Mouse (Mus musculus) heart, adult 2 months (tissue): ENCODE measurements at regions not wholly inside any gene's neighbourhood (a gene's known extent, or its start where the extent isn't known, plus 50 kb on each side); places are given as distances from the start of the nearest gene placed in this dataset.

Experiments used
- DNase-seq, 2 experiments: peaks; one replicate each; pipeline ENCODE4 v3.0.0; 2021
- H3K27ac ChIP-seq: fragments of 200-600 bp; 2 replicates; pipeline ENCODE4 v1.8.1; 2022
- H3K27me3 ChIP-seq: fragments of 200-500 bp; 2 replicates; pipeline ENCODE4 v1.6.1; 2012; ENCODE audit warnings: mild to moderate bottlenecking, low read length, inconsistent platforms, mixed read lengths; ENCODE audit not compliant: control insufficient read depth, insufficient read depth
- H3K36me3 ChIP-seq: fragments of 200-500 bp; 2 replicates; pipeline ENCODE4 v1.6.1; 2012; ENCODE audit warnings: low read length, inconsistent platforms; ENCODE audit not compliant: control insufficient read depth, insufficient read depth
- H3K4me1 ChIP-seq: fragments of 200-500 bp; 2 replicates; pipeline ENCODE4 v1.6.1; 2011; ENCODE audit warnings: low read length; ENCODE audit not compliant: control insufficient read depth, insufficient read depth
- H3K4me3 ChIP-seq: fragments of 200-600 bp; 2 replicates; pipeline ENCODE4 v1.8.1; 2022
- H3K79me2 ChIP-seq: fragments of 200-500 bp; replicated peaks from 2 replicates; pipeline ENCODE4 v1.6.1; 2012; ENCODE audit warnings: mild to moderate bottlenecking, inconsistent platforms, low read length, moderate library complexity, mixed read lengths; ENCODE audit not compliant: control insufficient read depth, insufficient read depth
- H3K9ac ChIP-seq: fragments of 200-500 bp; 2 replicates; pipeline ENCODE4 v1.6.1; 2012; ENCODE audit warnings: low read depth, mild to moderate bottlenecking, control low read depth, inconsistent platforms, low read length, mixed read lengths
- CTCF ChIP-seq: fragments of 200-600 bp; IDR thresholded peaks from 2 replicates; pipeline ENCODE4 v1.8.1; 2022; ENCODE audit warnings: antibody characterized with exemption, mild to moderate bottlenecking, moderate library complexity
- EP300 ChIP-seq: fragments of 200-500 bp; IDR thresholded peaks from 2 replicates; pipeline ENCODE4 v1.6.1; 2011; ENCODE audit warnings: low read depth, low read length, control low read depth; ENCODE audit not compliant: insufficient read depth
- POLR2A ChIP-seq: fragments of 200-500 bp; IDR thresholded peaks from 2 replicates; pipeline ENCODE4 v1.6.1; 2011; ENCODE audit warnings: mild to moderate bottlenecking, low read depth, low read length, control low read depth; ENCODE audit not compliant: insufficient read depth
- WGBS: fragments of 180-500 bp; shearing (Covaris S2); methylation state at CpG from one replicate; pipeline ENCODE4 v1.1.7; 2018; 5-methylcytosine and 5-hydroxymethylcytosine counted together
- intact Hi-C: fragments of 180-260 bp; cut with DNase I; formaldehyde crosslinking; loops from one replicate; pipeline ENCODE4 v1.15.1; 2025

DNA sequence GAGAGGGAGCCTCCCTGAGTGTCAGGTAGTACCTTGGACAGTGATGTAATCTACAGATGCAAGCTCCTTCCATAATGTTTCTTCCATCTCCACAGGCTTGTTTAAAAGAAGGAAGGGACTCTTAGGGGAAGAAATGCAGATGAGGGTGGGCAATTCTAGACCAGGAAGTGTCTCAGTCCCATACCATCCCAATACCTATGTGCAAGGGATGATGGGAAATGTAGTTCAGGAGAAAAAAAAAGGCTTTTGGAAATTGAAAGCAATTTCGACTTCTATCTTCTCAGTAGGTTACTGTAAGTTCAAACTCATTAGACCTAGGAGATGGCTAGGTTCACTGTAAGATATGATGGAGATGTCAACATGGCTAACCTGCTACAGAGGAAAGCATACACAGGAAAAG, 68.3 kb downstream of the Cd83 start:
- no peak overlapping the region for H3K27ac ChIP-seq
- no peak for TF ChIP-seq CTCF
- no peak for TF ChIP-seq EP300
- TF ChIP-seq POLR2A = no peak
- H3K79me2 ChIP-seq = no peaks in the 10 kb centered on the region
- H3K4me1 ChIP-seq = no peaks in the 10 kb centered on the region
- H3K27me3 ChIP-seq = no peaks in the 10 kb centered on the region
- H3K9ac ChIP-seq = no peak overlapping the region
- whole genome bisulfite sequencing = 73% methylated on average over 1 of the region's 1 CpGs
- intact Hi-C loops = no loop called here
- no peak overlapping the region for H3K4me3 ChIP-seq
- no peak for DNase-seq
- H3K36me3 ChIP-seq = no peaks in the 10 kb centered on the region

GRCm38 (mm10) chr13:43854973-43855372, 70.4 kb downstream of the Cd83 start:
- Histone ChIP-seq H3K27me3 (no peaks in the 10 kb centered on the region), H3K4me1 (no peaks in the 10 kb centered on the region), H3K9ac (no peak overlapping the region), H3K79me2 (no peaks in the 10 kb centered on the region), H3K27ac (no peak overlapping the region), H3K36me3 (no peaks in the 10 kb centered on the region), H3K4me3 (no peak overlapping the region)
- TF ChIP-seq CTCF (no peak), EP300 (no peak), POLR2A (no peak)
- 98% methylated on average over 2 of the region's 2 CpGs for WGBS
- no peak for DNase-seq
- intact Hi-C loops = no loop called here

DNA sequence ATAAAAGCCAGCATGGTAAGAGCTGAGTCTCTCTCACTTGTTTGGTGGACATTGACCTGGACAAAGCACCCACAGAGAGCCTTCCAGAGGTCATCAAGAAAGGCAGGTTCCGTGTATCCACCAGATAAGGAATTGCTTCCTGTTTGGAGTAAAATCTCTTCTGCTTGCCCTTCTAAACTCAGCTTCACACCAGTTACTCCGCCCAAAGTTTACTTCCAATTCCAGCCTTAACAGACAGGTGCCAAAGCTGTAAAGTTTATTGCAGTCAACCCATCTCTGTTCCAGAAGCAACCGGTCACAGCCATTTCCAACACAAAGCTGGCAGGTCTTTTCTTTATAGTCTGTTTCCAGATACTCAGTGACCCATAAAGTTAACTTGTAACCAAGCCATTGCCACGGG, 76.4 kb downstream of the Cd83 start:
- no peak overlapping the region for H3K27ac ChIP-seq
- H3K36me3 ChIP-seq = no peaks in the 10 kb centered on the region
- no peaks in the 10 kb centered on the region for H3K27me3 ChIP-seq
- H3K9ac ChIP-seq = no peak overlapping the region
- 44% methylated on average over 4 of the region's 4 CpGs for WGBS
- H3K4me3 ChIP-seq = no peak overlapping the region
- no peak for DNase-seq
- TF ChIP-seq CTCF (no peak), POLR2A (no peak), EP300 (no peak)
- no peaks in the 10 kb centered on the region for H3K79me2 ChIP-seq
- intact Hi-C loops = loop anchor here (5.0 to 10.0 kb wide), 7 partner anchors 64 to 1114 kb away; no protein-coding TSS in a partner anchor
- peaks cover 7% of the 10 kb centered on the region for H3K4me1 ChIP-seq

- Histone ChIP-seq H3K4me1 (peaks cover 7% of the 10 kb centered on the region), H3K79me2 (no peaks in the 10 kb centered on the region), H3K27ac (no peak overlapping the region), H3K36me3 (no peaks in the 10 kb centered on the region), H3K4me3 (no peak overlapping the region), H3K9ac (no peak overlapping the region), H3K27me3 (no peaks in the 10 kb centered on the region)
- TF ChIP-seq POLR2A = no peak
- no peak for TF ChIP-seq EP300
- TF ChIP-seq CTCF = no peak
- WGBS = 85% methylated on average over 7 of the region's 7 CpGs
- DNase-seq = no peak
- intact Hi-C loops = loop anchor here (5.0 to 10.0 kb wide), 7 partner anchors 64 to 1113 kb away; no protein-coding TSS in a partner anchor
These were observed 76.8 kb downstream of the Cd83 start for GRCm38 (mm10) chr13:43861424-43861823.

DNA sequence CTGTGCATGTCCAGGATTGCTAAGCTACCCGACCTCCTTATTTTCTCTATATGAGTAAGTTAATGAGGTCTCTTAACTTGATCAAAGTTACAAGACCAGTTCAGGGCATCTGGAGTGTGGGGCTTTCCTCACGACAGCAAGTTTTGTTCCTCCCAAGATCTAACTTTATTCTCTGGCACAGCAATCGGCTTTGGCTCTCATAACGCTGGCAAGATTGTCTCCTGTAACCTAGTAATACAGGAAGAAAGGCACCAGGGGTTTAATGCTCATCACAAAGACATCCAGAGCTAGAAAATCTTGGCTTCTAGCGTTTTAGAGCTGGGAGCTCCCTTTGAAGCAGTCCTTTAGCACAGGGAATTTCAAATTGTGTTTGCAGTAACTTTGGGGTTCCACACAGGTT, 77.5 kb downstream of the Cd83 start:
- H3K79me2 ChIP-seq = no peaks in the 10 kb centered on the region
- intact Hi-C loops = loop anchor here (5.0 to 10.0 kb wide), 7 partner anchors 65 to 1113 kb away; no protein-coding TSS in a partner anchor
- peaks cover 7% of the 10 kb centered on the region for H3K4me1 ChIP-seq
- H3K36me3 ChIP-seq = no peaks in the 10 kb centered on the region
- 63% methylated on average over 5 of the region's 5 CpGs for WGBS
- H3K4me3 ChIP-seq = no peak overlapping the region
- TF ChIP-seq EP300 (no peak), CTCF (no peak), POLR2A (no peak)
- H3K9ac ChIP-seq = no peak overlapping the region
- DNase-seq = no peak
- no peaks in the 10 kb centered on the region for H3K27me3 ChIP-seq
- no peak overlapping the region for H3K27ac ChIP-seq

DNA sequence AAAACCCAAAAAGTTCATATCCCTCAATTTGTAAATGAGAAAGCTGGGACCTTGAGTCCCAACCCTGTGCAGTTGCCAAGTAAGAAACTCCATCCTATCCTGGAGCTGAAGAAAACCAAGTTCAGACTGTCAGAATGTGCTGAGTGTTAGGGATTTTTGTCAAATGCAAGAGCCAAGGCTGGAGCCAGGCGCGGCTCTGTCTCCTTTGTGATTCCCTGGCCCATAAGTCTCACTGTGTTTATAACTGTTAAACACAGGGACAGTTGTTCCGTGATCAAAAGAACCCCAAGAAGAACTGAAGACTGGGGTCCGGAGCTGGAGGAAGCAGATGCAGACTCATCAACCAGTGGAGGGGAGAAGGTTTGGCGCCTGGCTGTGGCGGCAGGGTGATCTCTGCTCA, 78.0 kb downstream of the Cd83 start:
- 70% methylated on average over 6 of the region's 6 CpGs for WGBS
- TF ChIP-seq EP300 (no peak), CTCF (no peak), POLR2A (no peak)
- no peak overlapping the region for H3K4me3 ChIP-seq

More for the DNA sequence above, 78.0 kb downstream of the Cd83 start:
- Histone ChIP-seq H3K36me3 (no peaks in the 10 kb centered on the region), H3K79me2 (no peaks in the 10 kb centered on the region), H3K27me3 (no peaks in the 10 kb centered on the region), H3K9ac (no peak overlapping the region), H3K27ac (no peak overlapping the region), H3K4me1 (peaks cover 7% of the 10 kb centered on the region)
- no peak for DNase-seq
- intact Hi-C loops = loop anchor here (5.0 to 10.0 kb wide), 7 partner anchors 65 to 1112 kb away; no protein-coding TSS in a partner anchor
